Comparison of ENCODE assay signal across 15 mouse cellular contexts in genomic region chr15:93154022-93154421, GRCm38 (mm10).
DNase-seq lines count a peak whose midpoint lies in the region; ATAC-seq and TF ChIP-seq lines count a peak whose summit lies in the region.
"Had no signal": no experiment of that assay in that cellular context is flagged by ENCODE, and none has a peak within 500 bp of the region (broad histone marks: within the 10 kb centered on the region; RNA-seq: fewer than 3 reads in every experiment).

No protein-coding gene starts in this region.

- TF ChIP-seq CTCF in gastrocnemius, adult 2 months (IDR thresholded peaks at IDR 0.05) = peak; percentile 4; the same call in 1 of the 2 replicates
- peak; percentile 22; the same call in 1 of the 2 replicates for TF ChIP-seq CTCF in brain, embryonic 14.5 days (IDR thresholded peaks at IDR 0.05; ENCODE audit: borderline replicate concordance, extremely low read depth, insufficient read depth, insufficient read length)

- H3K27ac ChIP-seq in gastrocnemius, adult 2 months = no peak overlapping the region
- no peak overlapping the region for H3K27ac ChIP-seq in neural tube, embryonic 15.5 days (replicated peaks)
- H3K27ac ChIP-seq: hindbrain, embryonic 13.5 days had no signal

- no peak for ATAC-seq in neural tube, embryonic 15.5 days (ENCODE audit: low FRiP score)

- intact Hi-C loops in gastrocnemius, adult 2 months (cut with DNase I) = no loop called here

- no peak overlapping the region for H3K4me2 ChIP-seq in neural tube, embryonic 15.5 days
- H3K4me2 ChIP-seq: heart, embryonic 12.5 days; hindbrain, embryonic 13.5 days; liver, embryonic 11.5 days had no signal

- TF ChIP-seq POLR2A in brain, embryonic 14.5 days (IDR thresholded peaks at IDR 0.05; ENCODE audit: borderline replicate concordance, extremely low read depth, insufficient read depth, insufficient read length, poor library complexity, severe bottlenecking) = no peak

- no peaks in the 10 kb centered on the region for H3K27me3 ChIP-seq in neural tube, embryonic 15.5 days (replicated peaks)
- H3K27me3 ChIP-seq: heart, embryonic 12.5 days; hindbrain, embryonic 13.5 days had no signal

- no peak overlapping the region for H3K4me3 ChIP-seq in gastrocnemius, adult 2 months
- no peak overlapping the region for H3K4me3 ChIP-seq in neural tube, embryonic 15.5 days (replicated peaks)
- H3K4me3 ChIP-seq: heart, embryonic 12.5 days; hindbrain, embryonic 13.5 days had no signal

- H3K9me3 ChIP-seq in neural tube, embryonic 15.5 days (replicated peaks) = no peaks in the 10 kb centered on the region
- H3K9me3 ChIP-seq: hindbrain, embryonic 13.5 days had no signal

- no peak overlapping the region for H3K9ac ChIP-seq in neural tube, embryonic 15.5 days (replicated peaks)
- H3K9ac ChIP-seq: heart, embryonic 12.5 days; hindbrain, embryonic 13.5 days had no signal

- 59% methylated on average over 4 of the region's 4 CpGs for WGBS in neural tube, embryonic 15.5 days

- DNase-seq in gastrocnemius, adult 2 months = no peak
- no peak for DNase-seq in gastrocnemius, postnatal 25 days
- peak; percentile 19 for DNase-seq in layer of hippocampus, adult 11-12 months (ENCODE audit: low spot score)
- no peak for DNase-seq in layer of hippocampus, adult 9-10 months (ENCODE audit: low spot score)
- DNase-seq in ES-CJ7 (ENCODE audit: low read depth, low spot score) = peak; percentile 28
- peak; percentile 53 for DNase-seq in brain, embryonic 14.5 days (ENCODE audit: low read depth)
- no peak for DNase-seq in frontal cortex, postnatal 25 days (ENCODE audit: low spot score in 2 of 2)
- DNase-seq: adrenal gland, adult 2 months; kidney, adult 9 months; lung, postnatal 4 days; right cerebral cortex, postnatal 14 days had no signal

- peaks cover 3% of the 10 kb centered on the region; the same call in 1 of the 2 replicates for H3K4me1 ChIP-seq in neural tube, embryonic 15.5 days
- H3K4me1 ChIP-seq: heart, embryonic 12.5 days had no signal

- no peaks in the 10 kb centered on the region for H3K36me3 ChIP-seq in neural tube, embryonic 15.5 days
- H3K36me3 ChIP-seq: heart, embryonic 12.5 days; hindbrain, embryonic 13.5 days had no signal

Comparison
In these comparisons a context has a peak if more than half of its experiments do, and no peak if none do; other contexts are left out.
1. DNase-seq: peak in layer of hippocampus, adult 11-12 months (single experiment), ES-CJ7 (single experiment) and brain, embryonic 14.5 days (single experiment); none in gastrocnemius, adult 2 months (single experiment), gastrocnemius, postnatal 25 days (single experiment), layer of hippocampus, adult 9-10 months (single experiment) and frontal cortex, postnatal 25 days (0 of 2).